Mouse (Mus musculus) ovary, postnatal 10 days (tissue): ENCODE data around the gene Kcnj13.

Experiments
- DNase-seq: peaks from one replicate; pipeline ENCODE4 v3.0.0; 2022; ENCODE audit warnings: low spot score

Kcnj13 gene

GRCm38 (mm10) chr1:87394594-87394993 lies at the start of gene Kcnj13:
TSS of gene Kcnj13 (minus strand) at chr1:87394729.
- DNase-seq = no peak

GRCm38 (mm10) chr1:87436583-87436982 lies 42.1 kb upstream of the Kcnj13 start:
- no peak for DNase-seq

GRCm38 (mm10) chr1:87435125-87435524 lies 40.6 kb upstream of the Kcnj13 start:
- DNase-seq = no peak

- DNase-seq = no peak
Observed at GRCm38 (mm10) chr1:87418733-87419132, 24.2 kb upstream of the Kcnj13 start.

- no peak for DNase-seq
Observed at GRCm38 (mm10) chr1:87409380-87409779, 14.9 kb upstream of the Kcnj13 start.

- DNase-seq = no peak
Observed at GRCm38 (mm10) chr1:87406012-87406411, 11.5 kb upstream of the Kcnj13 start.

GRCm38 (mm10) chr1:87404710-87405109 lies 10.2 kb upstream of the Kcnj13 start:
- DNase-seq = no peak

GRCm38 (mm10) chr1:87396923-87397586 lies 2.5 kb upstream of the Kcnj13 start:
- DNase-seq = no peak

- no peak for DNase-seq
Observed at GRCm38 (mm10) chr1:87393444-87394195, 909 bp downstream of the Kcnj13 start.

- DNase-seq = no peak
Observed at GRCm38 (mm10) chr1:87386436-87387092, 8.0 kb downstream of the Kcnj13 start.

GRCm38 (mm10) chr1:87381152-87381551 lies 13.4 kb downstream of the Kcnj13 start:
- DNase-seq = no peak

- DNase-seq = no peak
Observed at GRCm38 (mm10) chr1:87379919-87380318, 14.6 kb downstream of the Kcnj13 start.

GRCm38 (mm10) chr1:87378024-87378560 lies 16.4 kb downstream of the Kcnj13 start:
- DNase-seq = no peak

GRCm38 (mm10) chr1:87360276-87360675 lies 34.3 kb downstream of the Kcnj13 start:
- no peak for DNase-seq

- DNase-seq = no peak
Observed at GRCm38 (mm10) chr1:87350576-87350975, 44.0 kb downstream of the Kcnj13 start.
